Mouse (Mus musculus) heart, embryonic 11.5 days (tissue): Measurements from ENCODE around the gene Mmp25. TPM values are rescaled to one million over a fixed set of nuclear protein-coding genes. Genes with fewer than 3 reads are reported as not detected.

Experiments
- ATAC-seq: fragments of 200-750 bp; cut with Nextera tagmentation; replicated peaks from 2 replicates; pipeline ENCODE4 v1.8.0; 2017; ENCODE audit warnings: moderate library complexity; ENCODE audit not compliant: insufficient number of reproducible peaks, low FRiP score, low TSS enrichment
- H3K27ac ChIP-seq: fragments of 300-500 bp; sonication (generic); 2 replicates; pipeline ENCODE4 v1.5.1; 2014; ENCODE audit warnings: mild to moderate bottlenecking, low read depth, low read length
- H3K27me3 ChIP-seq: fragments of 300-500 bp; sonication (generic); 2 replicates; pipeline ENCODE4 v1.6.1; 2014; ENCODE audit warnings: mild to moderate bottlenecking, low read length, mixed read lengths; ENCODE audit not compliant: control insufficient read depth, insufficient read depth
- H3K36me3 ChIP-seq: fragments of 300-500 bp; sonication (generic); 2 replicates; pipeline ENCODE4 v1.6.1; 2014; ENCODE audit warnings: mild to moderate bottlenecking, low read length, moderate library complexity, mixed read lengths; ENCODE audit not compliant: control insufficient read depth, insufficient read depth
- H3K4me1 ChIP-seq: fragments of 300-500 bp; sonication (generic); 2 replicates; pipeline ENCODE4 v1.6.1; 2014; ENCODE audit warnings: low read length; ENCODE audit not compliant: control insufficient read depth, insufficient read depth
- H3K4me2 ChIP-seq: fragments of 300-500 bp; sonication (generic); 2 replicates; pipeline ENCODE4 v1.6.1; 2014; ENCODE audit warnings: mild to moderate bottlenecking, moderate library complexity
- H3K4me3 ChIP-seq: fragments of 300-500 bp; sonication (generic); 2 replicates; pipeline ENCODE4 v1.5.1; 2014; ENCODE audit warnings: low read depth, low read length
- H3K9ac ChIP-seq: fragments of 300-500 bp; sonication (generic); 2 replicates; pipeline ENCODE4 v1.6.1; 2014; ENCODE audit warnings: mild to moderate bottlenecking, low read depth, low read length, moderate library complexity
- H3K9me3 ChIP-seq: fragments of 300-500 bp; sonication (generic); replicated peaks from 2 replicates; pipeline ENCODE4 v1.6.1; 2016; ENCODE audit warnings: low read length; ENCODE audit not compliant: control insufficient read depth
- WGBS: fragments of 180-500 bp; shearing (Covaris S2); extraction: QIAGEN DNeasy Blood & Tissue Kit; methylation state at CpG from one replicate; pipeline ENCODE4 v1.1.7; 2014; ENCODE audit not compliant: insufficient replicate concordance; 5-methylcytosine and 5-hydroxymethylcytosine counted together
- polyA plus RNA-seq: library from polyadenylated mRNA; unstranded; fragments of >200 nt; fragmentation: Nextera tagmentation; extraction: Ambion mirVana; gene quantifications from 2 replicates; pipeline ENCODE4 v1.2.1, GENCODE M21; 2014

Gene Mmp25
- 0.07 and 0.27 TPM in 2 replicates for polyA plus RNA-seq

GRCm38 (mm10) chr17:23644613-23645495 is at the start of gene Mmp25:
Mmp25 (minus strand) TSS chr17:23645277.
- Histone ChIP-seq H3K9me3 (no peaks in the 10 kb centered on the region), H3K4me1 (no peaks in the 10 kb centered on the region), H3K4me3 (peak within 1 kb of the TSS; percentile 57), H3K9ac (peak within 1 kb of the TSS; percentile 12), H3K4me2 (peak within 1 kb of the TSS; percentile 93), H3K27ac (no peak within 1 kb of the TSS), H3K36me3 (no peaks in the 10 kb centered on the region), H3K27me3 (peaks cover 18% of the 10 kb centered on the region)
- peak; percentile 15; the same call in 1 of the 2 replicates for ATAC-seq
- WGBS = under 1% methylated on average over 58 of the region's 58 CpGs

DNA sequence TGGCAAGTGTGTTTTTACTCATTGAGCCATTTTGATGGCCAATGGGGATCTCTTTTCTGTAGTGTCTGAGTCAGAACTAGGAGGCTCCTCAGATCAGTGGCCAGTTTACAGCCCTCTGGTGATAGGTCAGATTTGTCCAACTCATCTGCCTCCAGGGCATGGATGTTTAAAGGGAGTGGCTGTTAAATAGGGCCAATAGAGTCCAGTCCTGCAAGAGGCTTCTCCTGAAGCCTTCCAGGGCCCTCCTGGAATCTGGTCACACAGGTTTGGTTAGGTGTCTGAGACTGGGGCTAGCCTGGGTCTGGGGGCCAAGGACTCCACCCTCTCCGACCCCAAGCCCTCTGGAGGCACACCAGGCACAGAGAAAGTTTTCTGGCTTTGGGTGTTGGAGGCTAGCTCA is 49.4 kb upstream of the Mmp25 start:
- H3K4me2 ChIP-seq = no peak overlapping the region
- no peak for ATAC-seq
- no peaks in the 10 kb centered on the region for H3K36me3 ChIP-seq
- H3K4me1 ChIP-seq = peaks cover 5% of the 10 kb centered on the region
- no peak overlapping the region for H3K9ac ChIP-seq
- peaks cover 24% of the 10 kb centered on the region for H3K27me3 ChIP-seq
- no peaks in the 10 kb centered on the region for H3K9me3 ChIP-seq
- 80% methylated on average over 1 of the region's 1 CpGs for WGBS
- no peak overlapping the region for H3K4me3 ChIP-seq
- no peak overlapping the region for H3K27ac ChIP-seq

- ATAC-seq = no peak
Measured at GRCm38 (mm10) chr17:23683856-23684672, 39.0 kb upstream of the Mmp25 start, which contains the start of gene Cldn9. Cldn9 (minus strand) TSS chr17:23684026.

DNA sequence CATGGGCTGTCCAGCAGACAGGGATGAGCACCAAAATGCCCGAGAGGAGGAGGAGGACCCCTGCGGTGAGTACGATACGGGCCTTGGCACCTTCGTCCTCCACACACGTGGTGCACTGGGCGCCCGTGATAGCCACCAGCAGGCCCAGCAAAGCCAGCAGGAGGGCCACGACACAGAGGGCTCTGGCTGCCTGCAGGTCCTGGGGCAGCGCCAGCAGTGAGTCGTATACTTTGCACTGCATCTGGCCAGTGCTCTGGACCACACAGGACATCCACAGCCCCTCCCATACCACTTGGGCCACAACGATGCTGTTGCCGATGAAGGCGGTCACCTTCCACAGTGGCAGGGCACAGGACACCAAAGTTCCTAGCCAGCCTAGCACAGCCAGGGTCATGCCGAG is 38.1 kb upstream of the Mmp25 start:
- H3K4me3 ChIP-seq = no peak overlapping the region
- no peak overlapping the region for H3K4me2 ChIP-seq
- H3K4me1 ChIP-seq = no peaks in the 10 kb centered on the region; the same call in 1 of the 2 replicates
- H3K9ac ChIP-seq = no peak overlapping the region
- peaks cover 71% of the 10 kb centered on the region for H3K27me3 ChIP-seq
- H3K9me3 ChIP-seq = no peaks in the 10 kb centered on the region
- WGBS = 13% methylated on average over 15 of the region's 15 CpGs
- H3K27ac ChIP-seq = no peak overlapping the region
- no peak for ATAC-seq
- no peaks in the 10 kb centered on the region for H3K36me3 ChIP-seq

More at GRCm38 (mm10) chr17:23683856-23684672, 39.0 kb upstream of the Mmp25 start, which contains the start of gene Cldn9:
- Histone ChIP-seq H3K27ac (no peak within 1 kb of the TSS), H3K4me2 (no peak within 1 kb of the TSS), H3K9ac (no peak within 1 kb of the TSS), H3K4me3 (no peak within 1 kb of the TSS), H3K9me3 (no peaks in the 10 kb centered on the region), H3K36me3 (no peaks in the 10 kb centered on the region), H3K4me1 (no peaks in the 10 kb centered on the region; the same call in 1 of the 2 replicates), H3K27me3 (peaks cover 63% of the 10 kb centered on the region)
- WGBS = 22% methylated on average over 15 of the region's 15 CpGs

- Histone ChIP-seq H3K36me3 (no peaks in the 10 kb centered on the region), H3K4me3 (no peak overlapping the region), H3K9me3 (no peaks in the 10 kb centered on the region), H3K27me3 (peaks cover 71% of the 10 kb centered on the region), H3K9ac (no peak overlapping the region), H3K4me2 (no peak overlapping the region), H3K4me1 (no peaks in the 10 kb centered on the region; the same call in 1 of the 2 replicates), H3K27ac (no peak overlapping the region)
- ATAC-seq = no peak
- WGBS = 49% methylated on average over 3 of the region's 3 CpGs
Measured at GRCm38 (mm10) chr17:23682530-23682929, 37.5 kb upstream of the Mmp25 start.

GRCm38 (mm10) chr17:23682092-23682491 is 37.0 kb upstream of the Mmp25 start:
- Histone ChIP-seq H3K27me3 (peaks cover 71% of the 10 kb centered on the region), H3K36me3 (no peaks in the 10 kb centered on the region), H3K4me1 (no peaks in the 10 kb centered on the region; the same call in 1 of the 2 replicates), H3K4me2 (no peak overlapping the region), H3K9ac (no peak overlapping the region), H3K9me3 (no peaks in the 10 kb centered on the region), H3K4me3 (no peak overlapping the region), H3K27ac (no peak overlapping the region)
- no peak for ATAC-seq
- 49% methylated on average over 4 of the region's 4 CpGs for WGBS

GRCm38 (mm10) chr17:23681086-23681485 is 36.0 kb upstream of the Mmp25 start:
- no peak overlapping the region for H3K27ac ChIP-seq
- ATAC-seq = no peak
- no peak overlapping the region for H3K4me3 ChIP-seq
- WGBS = 65% methylated on average over 10 of the region's 10 CpGs
- H3K4me1 ChIP-seq = peaks cover under 1% of the 10 kb centered on the region
- peaks cover 71% of the 10 kb centered on the region for H3K27me3 ChIP-seq
- no peak overlapping the region for H3K9ac ChIP-seq
- no peaks in the 10 kb centered on the region for H3K9me3 ChIP-seq
- H3K4me2 ChIP-seq = no peak overlapping the region
- no peaks in the 10 kb centered on the region for H3K36me3 ChIP-seq

DNA sequence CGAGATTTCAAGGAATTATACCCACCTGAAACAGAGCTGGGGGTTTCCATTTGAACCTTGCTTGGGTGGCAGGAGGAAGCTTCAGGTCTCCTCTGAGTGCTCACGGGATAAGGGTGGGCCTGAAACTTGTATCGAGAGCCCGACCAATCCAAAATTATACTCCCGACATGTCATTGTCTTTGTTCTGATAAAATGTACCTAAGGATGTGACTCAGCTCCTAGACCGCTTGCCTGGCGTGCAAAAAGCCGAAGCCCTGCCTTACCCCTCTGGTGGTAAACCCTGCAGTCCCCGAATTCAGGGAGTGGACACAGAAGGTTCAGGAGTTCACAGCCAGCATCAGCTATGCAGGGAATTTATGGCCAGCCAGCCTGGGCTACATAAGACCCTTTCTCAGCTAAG is 35.3 kb upstream of the Mmp25 start:
- Histone ChIP-seq H3K4me1 (peaks cover 8% of the 10 kb centered on the region), H3K9ac (no peak overlapping the region), H3K4me3 (no peak overlapping the region), H3K4me2 (no peak overlapping the region), H3K27ac (no peak overlapping the region), H3K36me3 (no peaks in the 10 kb centered on the region), H3K27me3 (peaks cover 70% of the 10 kb centered on the region), H3K9me3 (no peaks in the 10 kb centered on the region)
- no peak for ATAC-seq
- WGBS = 59% methylated on average over 9 of the region's 9 CpGs
